Comparison of ENCODE assay signal across 15 mouse cellular contexts in the genomic region with DNA sequence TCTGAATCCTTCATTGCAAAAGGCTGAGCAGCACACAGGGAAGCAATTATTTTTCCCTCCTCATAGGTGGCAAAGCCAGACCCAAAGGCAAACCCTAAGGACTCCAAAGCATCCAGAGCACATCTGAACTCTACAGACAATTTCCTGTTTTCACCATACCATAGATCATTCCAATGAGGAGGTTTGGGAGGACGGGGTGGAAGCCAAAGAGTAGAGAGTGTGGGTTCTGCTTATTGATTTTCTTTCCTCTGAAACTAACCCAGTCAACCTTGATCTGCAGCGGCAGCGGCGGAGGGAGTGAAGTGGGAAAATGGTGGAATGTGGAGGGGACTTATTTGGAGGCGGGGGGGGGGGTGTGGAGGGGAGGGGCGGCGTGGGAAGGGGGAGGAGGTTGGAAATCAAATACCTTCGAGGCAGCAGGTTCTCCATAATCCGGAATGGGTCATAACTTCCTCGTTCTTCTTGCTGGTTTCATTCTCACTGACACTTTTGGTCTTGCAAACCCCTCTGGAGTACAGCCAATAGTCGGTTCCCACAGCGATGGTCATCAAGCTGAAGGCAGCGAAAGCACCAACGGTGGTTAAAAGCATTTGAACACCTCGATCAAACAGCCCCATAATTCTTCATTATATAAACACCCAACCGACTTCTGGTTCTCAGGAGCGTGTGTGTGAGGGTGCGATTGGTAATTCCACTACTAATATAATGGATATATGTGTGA. TPM values are rescaled to one million over a fixed set of nuclear protein-coding genes. Genes with fewer than 3 reads are reported as not detected.
DNase-seq lines count a peak whose midpoint lies in the region; ATAC-seq and TF ChIP-seq lines count a peak whose summit lies in the region.
"Had no signal": no experiment of that assay in that cellular context is flagged by ENCODE, and none has a peak within 500 bp of the region (broad histone marks: within the 10 kb centered on the region; RNA-seq: fewer than 3 reads in every experiment).

No protein-coding gene starts in this region.

- WGBS in forebrain, embryonic 16.5 days: 62% methylated on average over 17 of the region's 18 CpGs
- WGBS in midbrain, embryonic 13.5 days: 59% methylated on average over 17 of the region's 18 CpGs

- peak overlapping the region; percentile 73 for H3K4me3 ChIP-seq in forebrain, embryonic 16.5 days (replicated peaks; ENCODE audit: low read length)
- peak overlapping the region; percentile 63 for H3K4me3 ChIP-seq in midbrain, embryonic 13.5 days (replicated peaks)

- H3K9me3 ChIP-seq in forebrain, embryonic 16.5 days (ENCODE audit: control insufficient read depth, low read length): no peaks in the 10 kb centered on the region
- no peaks in the 10 kb centered on the region for H3K9me3 ChIP-seq in midbrain, embryonic 13.5 days
- H3K9me3 ChIP-seq: heart, embryonic 12.5 days had no signal

- ATAC-seq in forebrain, embryonic 16.5 days: no peak
- no peak for ATAC-seq in midbrain, embryonic 13.5 days

- no peak for TF ChIP-seq POLR2A in brain, embryonic 14.5 days (IDR thresholded peaks at IDR 0.05; ENCODE audit: borderline replicate concordance, extremely low read depth, insufficient read depth, insufficient read length, poor library complexity, severe bottlenecking)

- H3K4me2 ChIP-seq in forebrain, embryonic 16.5 days (ENCODE audit: low read length): peak overlapping the region; percentile 80
- peak overlapping the region; percentile 66 for H3K4me2 ChIP-seq in midbrain, embryonic 13.5 days (replicated peaks)

- peaks cover 25% of the 10 kb centered on the region for H3K4me1 ChIP-seq in forebrain, embryonic 16.5 days (replicated peaks; ENCODE audit: control insufficient read depth, insufficient read depth, low read length)
- H3K4me1 ChIP-seq in midbrain, embryonic 13.5 days (replicated peaks): peaks cover 43% of the 10 kb centered on the region

- TF ChIP-seq CTCF in brain, embryonic 14.5 days (IDR thresholded peaks at IDR 0.05; ENCODE audit: borderline replicate concordance, extremely low read depth, insufficient read depth, insufficient read length): no peak

- no peaks in the 10 kb centered on the region for H3K27me3 ChIP-seq in forebrain, embryonic 16.5 days (replicated peaks; ENCODE audit: control insufficient read depth, insufficient read depth, low read length)
- peaks cover 5% of the 10 kb centered on the region for H3K27me3 ChIP-seq in midbrain, embryonic 13.5 days

- DNase-seq in brain, adult 2 months (ENCODE audit: low read depth, low spot score): peak; percentile 78
- peak; percentile 50 for DNase-seq in brain, embryonic 14.5 days (ENCODE audit: low read depth)
- no peak for DNase-seq in heart, adult 18-20 months
- no peak for DNase-seq in thymus, adult 18-20 months
- DNase-seq in embryo, embryonic 10 days (ENCODE audit: low spot score): no peak
- DNase-seq: gastrocnemius, postnatal 10 days; kidney, postnatal 10 days; lung, postnatal 14 days had no signal

- H3K36me3 ChIP-seq in forebrain, embryonic 16.5 days (ENCODE audit: control insufficient read depth, insufficient read depth): no peaks in the 10 kb centered on the region
- H3K36me3 ChIP-seq in midbrain, embryonic 13.5 days: no peaks in the 10 kb centered on the region
- H3K36me3 ChIP-seq: heart, embryonic 12.5 days had no signal

- no peak overlapping the region for H3K9ac ChIP-seq in forebrain, embryonic 16.5 days (replicated peaks; ENCODE audit: low read depth, low read length)
- H3K9ac ChIP-seq in midbrain, embryonic 13.5 days (replicated peaks): peak overlapping the region; percentile 82
- H3K9ac ChIP-seq: heart, embryonic 12.5 days had no signal

- H3K27ac ChIP-seq in forebrain, embryonic 16.5 days (ENCODE audit: low read length): no peak overlapping the region
- H3K27ac ChIP-seq in midbrain, embryonic 13.5 days: 0 out of 2 replicates have a peak overlapping the region, but pooled peaks have one; percentile 65

RNA-seq across cellular contexts. Expression of a gene that starts 1.4 kb away (rescaled TPM):
- 8.0 and 17.5 TPM in 2 replicates for polyA plus RNA-seq in brain, embryonic 14.5 days (2012; rRNA removed)
- polyA plus RNA-seq in forebrain, embryonic 16.5 days (2015; fragmentation: Nextera tagmentation; extraction: Ambion mirVana): 6.9 and 7.1 TPM in 2 replicates
- polyA plus RNA-seq in midbrain, embryonic 13.5 days (2015; fragmentation: Nextera tagmentation; extraction: Ambion mirVana): 8.0 and 9.0 TPM in 2 replicates
- not detected for total RNA-seq in heart, adult 18-20 months (2021)
- total RNA-seq: CH12.LX; liver, adult 2 months; monocyte, adult 5-6 weeks had no signal
- polyA plus RNA-seq: heart, embryonic 12.5 days; liver, adult 2 months; spleen, adult 2 months had no signal

RNA-seq across cellular contexts. Expression of a gene that starts 55.5 kb away (rescaled TPM):
- polyA plus RNA-seq in brain, embryonic 14.5 days (2012; rRNA removed): 56.7 and 68.1 TPM in 2 replicates
- 113 and 114 TPM in 2 replicates for polyA plus RNA-seq in forebrain, embryonic 16.5 days (2015; fragmentation: Nextera tagmentation; extraction: Ambion mirVana)
- polyA plus RNA-seq in midbrain, embryonic 13.5 days (2015; fragmentation: Nextera tagmentation; extraction: Ambion mirVana): 115 and 121 TPM in 2 replicates
- total RNA-seq in heart, adult 18-20 months (2021): 10 to 100 TPM in 1 of 2 experiments, 1 to 10 TPM in 1; 8.2 to 11.6 TPM

Comparison
In these comparisons a context has a peak if more than half of its experiments do, and no peak if none do; other contexts are left out.
1. DNase-seq: peak in brain, adult 2 months (single experiment) and brain, embryonic 14.5 days (single experiment); none in heart, adult 18-20 months (0 of 2), thymus, adult 18-20 months (0 of 2) and embryo, embryonic 10 days (single experiment).